Comparison of ENCODE assay signal across 8 mouse cellular contexts in genomic region chr3:137867133-137867436, GRCm38 (mm10). TPM values are rescaled to one million over a fixed set of nuclear protein-coding genes. Genes with fewer than 3 reads are reported as not detected.
A peak's percentile ranks its signal among the peaks of the same experiment; 100 is the strongest.
DNase-seq lines count a peak whose midpoint lies in the region; ATAC-seq and TF ChIP-seq lines count a peak whose summit lies in the region.

No protein-coding gene starts in this region.

- TF ChIP-seq POLR2A in ES-Bruce4 (IDR thresholded peaks at IDR 0.05; ENCODE audit: insufficient read depth, low read length) = no peak

- no peak for ATAC-seq in heart, embryonic 15.5 days (replicated peaks; ENCODE audit: insufficient number of reproducible peaks, insufficient read depth, low FRiP score, low read depth)
- no peak for ATAC-seq in forebrain, embryonic 15.5 days (replicated peaks)
- ATAC-seq in liver, embryonic 16.5 days (ENCODE audit: low read depth) = no peak

- TF ChIP-seq EP300 in ES-Bruce4 (IDR thresholded peaks at IDR 0.05; ENCODE audit: insufficient read depth, low read depth, low read length) = no peak

- 2% methylated on average over 2 of the region's 2 CpGs for WGBS in heart, embryonic 15.5 days
- 3% methylated on average over 2 of the region's 2 CpGs for WGBS in forebrain, embryonic 15.5 days
- WGBS in liver, embryonic 16.5 days (ENCODE audit: insufficient replicate concordance) = 10% methylated on average over 2 of the region's 2 CpGs

- peak overlapping the region; percentile 98 for H3K27ac ChIP-seq in heart, embryonic 15.5 days
- H3K27ac ChIP-seq in ES-Bruce4 (ENCODE audit: insufficient read depth, low read length) = peak overlapping the region; percentile 94
- peak overlapping the region; percentile 98 for H3K27ac ChIP-seq in forebrain, embryonic 15.5 days (replicated peaks)
- peak overlapping the region; percentile 89 for H3K27ac ChIP-seq in liver, embryonic 16.5 days (ENCODE audit: low read length)

- no peaks in the 10 kb centered on the region for H3K9me3 ChIP-seq in heart, embryonic 15.5 days (replicated peaks)
- H3K9me3 ChIP-seq in ES-Bruce4 (replicated peaks; ENCODE audit: control insufficient read depth, insufficient read depth, low read length, poor library complexity, severe bottlenecking) = no peaks in the 10 kb centered on the region
- no peaks in the 10 kb centered on the region for H3K9me3 ChIP-seq in forebrain, embryonic 15.5 days
- no peaks in the 10 kb centered on the region for H3K9me3 ChIP-seq in liver, embryonic 16.5 days (replicated peaks; ENCODE audit: control insufficient read depth, low read length)

- peak overlapping the region; percentile 100 for H3K9ac ChIP-seq in heart, embryonic 15.5 days
- H3K9ac ChIP-seq in ES-Bruce4 (ENCODE audit: low read depth, poor library complexity, severe bottlenecking) = peak overlapping the region; percentile 95
- peak overlapping the region; percentile 96 for H3K9ac ChIP-seq in forebrain, embryonic 15.5 days (replicated peaks)
- peak overlapping the region; percentile 90 for H3K9ac ChIP-seq in liver, embryonic 16.5 days (ENCODE audit: low read depth, low read length)

- peaks cover 23% of the 10 kb centered on the region for H3K4me1 ChIP-seq in heart, embryonic 15.5 days (replicated peaks)
- no peaks in the 10 kb centered on the region for H3K4me1 ChIP-seq in ES-Bruce4 (ENCODE audit: control insufficient read depth, insufficient read depth, low read length)
- peaks cover 31% of the 10 kb centered on the region for H3K4me1 ChIP-seq in forebrain, embryonic 15.5 days
- H3K4me1 ChIP-seq in liver, embryonic 16.5 days (ENCODE audit: control insufficient read depth, low read depth, low read length) = peaks cover 19% of the 10 kb centered on the region

- H3K4me3 ChIP-seq in heart, embryonic 15.5 days = peak overlapping the region; percentile 98
- H3K4me3 ChIP-seq in ES-Bruce4 (ENCODE audit: low read depth, low read length) = peak overlapping the region; percentile 52
- peak overlapping the region; percentile 75 for H3K4me3 ChIP-seq in forebrain, embryonic 15.5 days
- H3K4me3 ChIP-seq in liver, embryonic 16.5 days (ENCODE audit: low read depth, low read length) = peak overlapping the region; percentile 95

- no peaks in the 10 kb centered on the region for H3K27me3 ChIP-seq in heart, embryonic 15.5 days
- H3K27me3 ChIP-seq in ES-Bruce4 (ENCODE audit: control insufficient read depth, insufficient read depth, low read length, poor library complexity, severe bottlenecking) = no peaks in the 10 kb centered on the region
- no peaks in the 10 kb centered on the region for H3K27me3 ChIP-seq in forebrain, embryonic 15.5 days
- H3K27me3 ChIP-seq in liver, embryonic 16.5 days (ENCODE audit: control insufficient read depth, insufficient read depth, low read depth, low read length) = no peaks in the 10 kb centered on the region

- H3K4me2 ChIP-seq in heart, embryonic 15.5 days = peak overlapping the region; percentile 80
- peak overlapping the region; percentile 86 for H3K4me2 ChIP-seq in forebrain, embryonic 15.5 days (replicated peaks)
- peak overlapping the region; percentile 98 for H3K4me2 ChIP-seq in liver, embryonic 16.5 days (ENCODE audit: low read depth, low read length)

- TF ChIP-seq CTCF in ES-Bruce4 (IDR thresholded peaks at IDR 0.05; ENCODE audit: low read depth, low read length) = no peak

- no peak for DNase-seq in heart, adult 8-10 months (ENCODE audit: low spot score)
- DNase-seq in ovary, adult 18-20 months (ENCODE audit: low spot score) = no peak
- DNase-seq in retina, postnatal 1 day = no peak
- no peak for DNase-seq in adrenal gland, adult (ENCODE audit: inconsistent age in 2 of 2, low spot score in 1 of 2)

- peaks cover 4% of the 10 kb centered on the region; the same call in 1 of the 2 replicates for H3K36me3 ChIP-seq in heart, embryonic 15.5 days
- peaks cover 15% of the 10 kb centered on the region for H3K36me3 ChIP-seq in ES-Bruce4 (ENCODE audit: control insufficient read depth, insufficient read depth, low read length, poor library complexity, severe bottlenecking)
- H3K36me3 ChIP-seq in forebrain, embryonic 15.5 days = peaks cover 2% of the 10 kb centered on the region; the same call in 1 of the 2 replicates
- H3K36me3 ChIP-seq in liver, embryonic 16.5 days (ENCODE audit: control insufficient read depth, insufficient read depth) = peaks cover 9% of the 10 kb centered on the region

RNA-seq across cellular contexts. Expression of gene Dnajb14, which starts 0.4 kb away (rescaled TPM):
- polyA plus RNA-seq in heart, embryonic 15.5 days (2015; fragmentation: Nextera tagmentation; extraction: Ambion mirVana) = 9.5 and 10.5 TPM in 2 replicates
- total RNA-seq in heart, adult 8-10 months (2022) = 10 to 100 TPM in 2 of 4 experiments, 1 to 10 TPM in 2; 8.4 to 13.3 (median 10.8) TPM
- 9.3 and 10.5 TPM in 2 replicates for polyA plus RNA-seq in ES-Bruce4 (2011; ENCODE audit: insufficient read depth, insufficient read length, low read depth, missing spikeins)
- 12.9 and 14.4 TPM in 2 replicates for polyA plus RNA-seq in forebrain, embryonic 15.5 days (2015; fragmentation: Nextera tagmentation; extraction: Ambion mirVana)
- 3.0 and 4.3 TPM in 2 replicates for polyA plus RNA-seq in liver, embryonic 16.5 days (2015; fragmentation: Nextera tagmentation; extraction: Ambion mirVana)

RNA-seq across cellular contexts. Expression of gene H2afz, which starts 2.8 kb away (rescaled TPM):
- polyA plus RNA-seq in heart, embryonic 15.5 days (2015; fragmentation: Nextera tagmentation; extraction: Ambion mirVana) = 920 and 981 TPM in 2 replicates
- 10 to 100 TPM; 52.4 to 76.5 (median 66.3) TPM for total RNA-seq in heart, adult 8-10 months (2022)
- polyA plus RNA-seq in ES-Bruce4 (2011; ENCODE audit: insufficient read depth, insufficient read length, low read depth, missing spikeins) = 629 and 682 TPM in 2 replicates
- 1,422 and 1,532 TPM in 2 replicates for polyA plus RNA-seq in forebrain, embryonic 15.5 days (2015; fragmentation: Nextera tagmentation; extraction: Ambion mirVana)
- 801 and 896 TPM in 2 replicates for polyA plus RNA-seq in liver, embryonic 16.5 days (2015; fragmentation: Nextera tagmentation; extraction: Ambion mirVana)

RNA-seq across cellular contexts. Expression of gene Lamtor3, which starts 51.2 kb away (rescaled TPM):
- 100 and 108 TPM in 2 replicates for polyA plus RNA-seq in heart, embryonic 15.5 days (2015; fragmentation: Nextera tagmentation; extraction: Ambion mirVana)
- 100 to 1,000 TPM in 1 of 4 experiments, 10 to 100 TPM in 3; 87.5 to 104 (median 90.4) TPM for total RNA-seq in heart, adult 8-10 months (2022)
- polyA plus RNA-seq in ES-Bruce4 (2011; ENCODE audit: insufficient read depth, insufficient read length, low read depth, missing spikeins) = 47.1 and 55.3 TPM in 2 replicates
- polyA plus RNA-seq in forebrain, embryonic 15.5 days (2015; fragmentation: Nextera tagmentation; extraction: Ambion mirVana) = 136 and 138 TPM in 2 replicates
- 48.2 and 50.2 TPM in 2 replicates for polyA plus RNA-seq in liver, embryonic 16.5 days (2015; fragmentation: Nextera tagmentation; extraction: Ambion mirVana)
